Mouse (Mus musculus) midbrain, embryonic 13.5 days (tissue): ENCODE data around the gene Gm43552. TPM values are rescaled to one million over a fixed set of nuclear protein-coding genes. Genes with fewer than 3 reads are reported as not detected.

Experiments
- ATAC-seq: fragments of 200-750 bp; cut with Nextera tagmentation; 2 replicates; pipeline ENCODE4 v1.8.0; 2017; ENCODE audit warnings: mild to moderate bottlenecking, moderate TSS enrichment, moderate library complexity
- H3K27ac ChIP-seq: fragments of 300-500 bp; sonication (generic); 2 replicates; pipeline ENCODE4 v1.5.1; 2015; ENCODE audit warnings: inconsistent platforms, mild to moderate bottlenecking, moderate library complexity
- H3K27me3 ChIP-seq: fragments of 300-500 bp; sonication (generic); 2 replicates; pipeline ENCODE4 v1.6.1; 2015; ENCODE audit warnings: mild to moderate bottlenecking, inconsistent platforms
- H3K36me3 ChIP-seq: fragments of 300-500 bp; sonication (generic); 2 replicates; pipeline ENCODE4 v1.6.1; 2015; ENCODE audit warnings: mild to moderate bottlenecking, inconsistent platforms
- H3K4me1 ChIP-seq: fragments of 300-500 bp; sonication (generic); replicated peaks from 2 replicates; pipeline ENCODE4 v1.6.1; 2015; ENCODE audit warnings: inconsistent platforms
- H3K4me2 ChIP-seq: fragments of 300-500 bp; sonication (generic); replicated peaks from 2 replicates; pipeline ENCODE4 v1.6.1; 2015; ENCODE audit warnings: moderate library complexity, mild to moderate bottlenecking, inconsistent platforms
- H3K4me3 ChIP-seq: fragments of 300-500 bp; sonication (generic); replicated peaks from 2 replicates; pipeline ENCODE4 v1.5.1; 2015; ENCODE audit warnings: mild to moderate bottlenecking, inconsistent platforms
- H3K9ac ChIP-seq: fragments of 300-500 bp; sonication (generic); replicated peaks from 2 replicates; pipeline ENCODE4 v1.6.1; 2015; ENCODE audit warnings: mild to moderate bottlenecking, inconsistent platforms
- H3K9me3 ChIP-seq: fragments of 300-500 bp; sonication (generic); 2 replicates; pipeline ENCODE4 v1.6.1; 2016; ENCODE audit warnings: mild to moderate bottlenecking, inconsistent platforms
- WGBS: fragments of 180-500 bp; shearing (Covaris S2); methylation state at CpG from one replicate; pipeline ENCODE4 v1.1.7; 2015; 5-methylcytosine and 5-hydroxymethylcytosine counted together
- polyA plus RNA-seq: library from polyadenylated mRNA; unstranded; fragments of >200 nt; fragmentation: Nextera tagmentation; extraction: Ambion mirVana; gene quantifications from 2 replicates; pipeline ENCODE4 v1.2.1, GENCODE M21; 2015

Gm43552 gene
- polyA plus RNA-seq, 1 experiment from 2014 or later = not detected

GRCm38 (mm10) chr5:65525674-65526443 lies 33.2 kb upstream of the Gm43552 start:
- Histone ChIP-seq H3K4me3 (no peak overlapping the region), H3K4me2 (no peak overlapping the region), H3K27ac (no peak overlapping the region), H3K4me1 (peaks cover 7% of the 10 kb centered on the region), H3K9ac (no peak overlapping the region), H3K36me3 (no peaks in the 10 kb centered on the region), H3K27me3 (no peaks in the 10 kb centered on the region), H3K9me3 (no peaks in the 10 kb centered on the region)
- WGBS = 0% methylated on average over 8 of the region's 8 CpGs
- no peak for ATAC-seq

DNA sequence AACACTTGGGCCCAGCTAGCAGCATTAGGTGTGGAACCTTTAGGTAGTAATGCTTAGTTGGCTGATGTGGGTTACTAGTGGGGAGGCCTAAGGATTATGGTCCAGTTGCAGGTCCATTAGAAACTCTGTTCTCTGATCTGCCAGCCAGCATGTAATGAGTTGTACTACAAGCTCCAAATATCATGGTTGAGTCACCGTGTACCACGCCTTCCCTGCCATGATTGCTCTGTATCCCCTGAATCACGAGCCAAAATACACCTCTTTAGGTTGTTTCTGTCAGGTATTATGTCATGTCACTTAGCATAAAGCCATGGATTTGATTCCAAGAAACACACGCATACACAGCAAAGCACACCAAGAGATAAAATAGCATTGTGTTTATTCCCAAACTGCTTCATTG lies 32.2 kb upstream of the Gm43552 start:
- no peaks in the 10 kb centered on the region for H3K36me3 ChIP-seq

GRCm38 (mm10) chr5:65521803-65522202 lies 29.2 kb upstream of the Gm43552 start:
- Histone ChIP-seq H3K4me2 (no peak overlapping the region), H3K9me3 (no peaks in the 10 kb centered on the region), H3K9ac (no peak overlapping the region), H3K4me3 (no peak overlapping the region), H3K4me1 (peaks cover 7% of the 10 kb centered on the region), H3K27ac (no peak overlapping the region), H3K27me3 (no peaks in the 10 kb centered on the region), H3K36me3 (no peaks in the 10 kb centered on the region)
- no peak for ATAC-seq
- 86% methylated on average over 1 of the region's 1 CpGs for WGBS

More for the DNA sequence above, 32.2 kb upstream of the Gm43552 start:
- WGBS = 56% methylated on average over 4 of the region's 4 CpGs
- Histone ChIP-seq H3K4me1 (peaks cover 7% of the 10 kb centered on the region), H3K9me3 (no peaks in the 10 kb centered on the region), H3K9ac (no peak overlapping the region), H3K27ac (no peak overlapping the region), H3K4me3 (no peak overlapping the region), H3K27me3 (no peaks in the 10 kb centered on the region), H3K4me2 (no peak overlapping the region)
- ATAC-seq = no peak

- Histone ChIP-seq H3K27ac (no peak overlapping the region), H3K9ac (no peak overlapping the region)
- ATAC-seq = no peak
Measured at GRCm38 (mm10) chr5:65514635-65515278, 22.1 kb upstream of the Gm43552 start.

GRCm38 (mm10) chr5:65513506-65513905 lies 20.9 kb upstream of the Gm43552 start:
- H3K36me3 ChIP-seq = no peaks in the 10 kb centered on the region
- H3K9me3 ChIP-seq = no peaks in the 10 kb centered on the region
- no peaks in the 10 kb centered on the region for H3K27me3 ChIP-seq
- no peak overlapping the region for H3K9ac ChIP-seq
- no peaks in the 10 kb centered on the region for H3K4me1 ChIP-seq
- H3K4me2 ChIP-seq = no peak overlapping the region
- no peak overlapping the region for H3K27ac ChIP-seq
- no peak overlapping the region for H3K4me3 ChIP-seq
- no peak for ATAC-seq
- WGBS = 89% methylated on average over 3 of the region's 3 CpGs

More at GRCm38 (mm10) chr5:65514635-65515278, 22.1 kb upstream of the Gm43552 start:
- WGBS = 78% methylated on average over 5 of the region's 5 CpGs
- Histone ChIP-seq H3K9me3 (no peaks in the 10 kb centered on the region), H3K4me3 (no peak overlapping the region), H3K4me1 (no peaks in the 10 kb centered on the region), H3K4me2 (no peak overlapping the region), H3K27me3 (no peaks in the 10 kb centered on the region), H3K36me3 (no peaks in the 10 kb centered on the region)

GRCm38 (mm10) chr5:65508395-65508794 lies 15.8 kb upstream of the Gm43552 start:
- Histone ChIP-seq H3K36me3 (no peaks in the 10 kb centered on the region), H3K4me3 (no peak overlapping the region), H3K4me2 (no peak overlapping the region), H3K4me1 (no peaks in the 10 kb centered on the region), H3K9ac (no peak overlapping the region), H3K27ac (no peak overlapping the region), H3K27me3 (no peaks in the 10 kb centered on the region), H3K9me3 (no peaks in the 10 kb centered on the region)
- no peak for ATAC-seq
- WGBS = 88% methylated on average over 8 of the region's 8 CpGs

DNA sequence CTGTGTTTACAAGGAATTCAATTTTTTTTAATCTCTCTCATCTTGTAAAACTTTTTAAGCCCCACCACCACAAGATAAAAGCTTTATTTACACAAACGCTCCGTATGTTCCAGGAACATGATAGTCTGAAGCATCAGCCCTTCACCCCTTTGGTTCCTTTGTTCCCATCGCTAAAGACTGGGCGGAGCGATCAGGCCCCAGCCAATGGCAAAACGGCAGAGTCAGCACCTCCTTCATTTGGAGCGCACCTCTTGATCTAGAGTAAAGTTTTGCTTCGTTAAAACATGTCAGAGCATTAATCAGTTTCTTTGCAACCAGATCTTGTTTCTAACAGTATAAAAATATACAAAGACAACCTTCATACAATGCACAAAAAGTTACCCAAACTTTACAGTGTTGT lies 13.2 kb upstream of the Gm43552 start:
- Histone ChIP-seq H3K4me2 (peak overlapping the region; percentile 23; the same call in 1 of the 2 replicates), H3K9me3 (no peaks in the 10 kb centered on the region), H3K4me1 (no peaks in the 10 kb centered on the region), H3K4me3 (no peak overlapping the region), H3K27ac (no peak overlapping the region), H3K9ac (no peak overlapping the region), H3K36me3 (no peaks in the 10 kb centered on the region), H3K27me3 (no peaks in the 10 kb centered on the region)
- ATAC-seq = no peak
- 17% methylated on average over 8 of the region's 8 CpGs for WGBS

GRCm38 (mm10) chr5:65501407-65501806 lies 8.8 kb upstream of the Gm43552 start:
- Histone ChIP-seq H3K4me2 (no peak overlapping the region), H3K9me3 (no peaks in the 10 kb centered on the region), H3K4me3 (no peak overlapping the region), H3K27ac (no peak overlapping the region), H3K36me3 (no peaks in the 10 kb centered on the region), H3K9ac (no peak overlapping the region), H3K4me1 (no peaks in the 10 kb centered on the region), H3K27me3 (no peaks in the 10 kb centered on the region)
- WGBS = 94% methylated on average over 9 of the region's 9 CpGs
- ATAC-seq = no peak

DNA sequence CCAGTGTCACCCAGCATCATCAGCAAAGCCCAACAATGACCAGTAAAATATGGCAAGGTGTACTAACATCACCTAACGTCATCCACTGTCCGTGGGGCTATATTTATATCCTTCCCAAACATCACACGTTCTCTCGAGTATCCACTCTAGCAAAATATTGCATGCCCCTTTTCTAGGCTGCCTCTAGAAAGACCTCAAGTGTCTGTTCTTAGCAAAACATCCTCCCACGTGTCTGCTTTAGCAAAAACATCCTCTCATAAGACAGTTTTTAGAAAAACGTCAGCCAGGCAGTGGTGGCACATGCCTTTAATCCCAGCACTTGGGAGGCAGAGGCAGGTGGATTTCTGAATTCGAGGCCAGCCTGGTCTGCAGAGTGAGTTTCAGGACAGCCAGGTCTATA lies 7.6 kb upstream of the Gm43552 start:
- H3K4me1 ChIP-seq = no peaks in the 10 kb centered on the region
- no peaks in the 10 kb centered on the region for H3K27me3 ChIP-seq
- no peak overlapping the region for H3K4me2 ChIP-seq
- no peak overlapping the region for H3K9ac ChIP-seq
- no peak overlapping the region for H3K27ac ChIP-seq
- H3K36me3 ChIP-seq = no peaks in the 10 kb centered on the region
- no peaks in the 10 kb centered on the region for H3K9me3 ChIP-seq
- WGBS = 85% methylated on average over 7 of the region's 7 CpGs
- ATAC-seq = no peak
- H3K4me3 ChIP-seq = no peak overlapping the region

GRCm38 (mm10) chr5:65491767-65492715 lies 592 bp downstream of the Gm43552 start:
- Histone ChIP-seq H3K4me1 (peaks cover 33% of the 10 kb centered on the region), H3K27me3 (no peaks in the 10 kb centered on the region), H3K4me3 (peak overlapping the region; percentile 92), H3K9ac (peak overlapping the region; percentile 97), H3K27ac (peak overlapping the region; percentile 96), H3K4me2 (peak overlapping the region; percentile 87), H3K9me3 (no peaks in the 10 kb centered on the region), H3K36me3 (peaks cover 3% of the 10 kb centered on the region; the same call in 1 of the 2 replicates)
- under 1% methylated on average over 57 of the region's 57 CpGs for WGBS
- ATAC-seq = peak; percentile 87

GRCm38 (mm10) chr5:65489830-65490229 lies 2.8 kb downstream of the Gm43552 start:
- ATAC-seq = no peak
- H3K27ac ChIP-seq = no peak overlapping the region
- no peaks in the 10 kb centered on the region for H3K27me3 ChIP-seq
- 88% methylated on average over 4 of the region's 4 CpGs for WGBS
- no peaks in the 10 kb centered on the region for H3K9me3 ChIP-seq
- H3K36me3 ChIP-seq = peaks cover 3% of the 10 kb centered on the region; the same call in 1 of the 2 replicates
- H3K4me3 ChIP-seq = no peak overlapping the region
- no peak overlapping the region for H3K9ac ChIP-seq
- H3K4me1 ChIP-seq = peaks cover 35% of the 10 kb centered on the region
- H3K4me2 ChIP-seq = no peak overlapping the region

- no peak overlapping the region for H3K4me2 ChIP-seq
- no peaks in the 10 kb centered on the region for H3K27me3 ChIP-seq
- 89% methylated on average over 7 of the region's 7 CpGs for WGBS
Measured at GRCm38 (mm10) chr5:65488725-65489124, 3.9 kb downstream of the Gm43552 start.

More at GRCm38 (mm10) chr5:65488725-65489124, 3.9 kb downstream of the Gm43552 start:
- no peak overlapping the region for H3K9ac ChIP-seq
- no peak overlapping the region for H3K4me3 ChIP-seq
- H3K4me1 ChIP-seq = peaks cover 35% of the 10 kb centered on the region
- no peak overlapping the region for H3K27ac ChIP-seq
- H3K36me3 ChIP-seq = peaks cover 3% of the 10 kb centered on the region; the same call in 1 of the 2 replicates
- no peak for ATAC-seq
- no peaks in the 10 kb centered on the region for H3K9me3 ChIP-seq
